Comparison of ENCODE assay signal across 8 mouse cellular contexts in genomic region chr3:108186098-108187047, GRCm38 (mm10). TPM values are rescaled to one million over a fixed set of nuclear protein-coding genes. Genes with fewer than 3 reads are reported as not detected.
DNase-seq lines count a peak whose midpoint lies in the region; ATAC-seq and TF ChIP-seq lines count a peak whose summit lies in the region.

Gene Amigo1, plus strand, starts transcription at chr3:108186335.

- H3K27ac ChIP-seq in cortical plate, adult 2 months (ENCODE audit: insufficient read depth, low read length): peak within 1 kb of the TSS; percentile 95
- no peak within 1 kb of the TSS for H3K27ac ChIP-seq in intestine, embryonic 16.5 days (ENCODE audit: low read length)
- H3K27ac ChIP-seq in liver, embryonic 11.5 days (ENCODE audit: low read depth, low read length): no peak within 1 kb of the TSS
- peak within 1 kb of the TSS; percentile 47; the same call in 1 of the 2 replicates for H3K27ac ChIP-seq in midbrain, postnatal 0 days (ENCODE audit: low read depth, low read length)

- peaks cover 16% of the 10 kb centered on the region for H3K4me1 ChIP-seq in cortical plate, adult 2 months (ENCODE audit: control insufficient read depth, insufficient read depth, low read length)
- H3K4me1 ChIP-seq in intestine, embryonic 16.5 days (ENCODE audit: control insufficient read depth, insufficient read depth, low read length): peaks cover 22% of the 10 kb centered on the region
- 0 out of 2 replicates have a peak, but pooled peaks cover 2% of the 10 kb centered on the region for H3K4me1 ChIP-seq in liver, embryonic 11.5 days (replicated peaks; ENCODE audit: control insufficient read depth, insufficient read depth, low read length)
- peaks cover 4% of the 10 kb centered on the region; the same call in 1 of the 2 replicates for H3K4me1 ChIP-seq in midbrain, postnatal 0 days (ENCODE audit: insufficient read depth, low read length)

- TF ChIP-seq POLR2A in cortical plate, adult 2 months (IDR thresholded peaks at IDR 0.05; ENCODE audit: extremely low read depth, insufficient read depth, low read length): no peak

- 3% methylated on average over 45 of the region's 100 CpGs for WGBS in intestine, embryonic 16.5 days
- WGBS in liver, embryonic 11.5 days: 2% methylated on average over 69 of the region's 100 CpGs
- WGBS in midbrain, postnatal 0 days: under 1% methylated on average over 51 of the region's 100 CpGs

- peak; percentile 46 to 62 for DNase-seq in B cell, adult 2 months
- peak; percentile 64 for DNase-seq in Muller cell, postnatal 12 days (ENCODE audit: inconsistent ontology term)
- DNase-seq in gonadal fat pad, adult 2 months (ENCODE audit: low read depth): no peak
- peak; percentile 66 for DNase-seq in liver, embryonic 11.5 days (ENCODE audit: low spot score)
- peak; percentile 63 for DNase-seq in midbrain, postnatal 0 days (ENCODE audit: low spot score)
- DNase-seq in urinary bladder, postnatal 10 days (ENCODE audit: low spot score): no peak

- ATAC-seq in intestine, embryonic 16.5 days: peak; percentile 79
- peak; percentile 62 for ATAC-seq in liver, embryonic 11.5 days (replicated peaks; ENCODE audit: low FRiP score)
- peak; percentile 64 for ATAC-seq in midbrain, postnatal 0 days (ENCODE audit: low FRiP score)

- H3K4me2 ChIP-seq in intestine, embryonic 16.5 days (ENCODE audit: low read depth, low read length): peak within 1 kb of the TSS; percentile 93
- peak within 1 kb of the TSS; percentile 94 for H3K4me2 ChIP-seq in liver, embryonic 11.5 days
- H3K4me2 ChIP-seq in midbrain, postnatal 0 days (ENCODE audit: low read depth, low read length, poor library complexity, severe bottlenecking): peak within 1 kb of the TSS; percentile 92

- TF ChIP-seq CTCF in cortical plate, adult 2 months (IDR thresholded peaks at IDR 0.05; ENCODE audit: extremely low read depth, insufficient read depth, low read length): no peak
- no peak for TF ChIP-seq CTCF in midbrain, postnatal 0 days (IDR thresholded peaks at IDR 0.05)

- H3K4me3 ChIP-seq in cortical plate, adult 2 months (ENCODE audit: insufficient read depth, low read length): peak within 1 kb of the TSS; percentile 61
- peak within 1 kb of the TSS; percentile 75 for H3K4me3 ChIP-seq in intestine, embryonic 16.5 days (ENCODE audit: low read length)
- peak within 1 kb of the TSS; percentile 68 for H3K4me3 ChIP-seq in liver, embryonic 11.5 days (ENCODE audit: low read depth, low read length)
- peak within 1 kb of the TSS; percentile 82 for H3K4me3 ChIP-seq in midbrain, postnatal 0 days (ENCODE audit: low read depth, low read length)

- no peaks in the 10 kb centered on the region for H3K9me3 ChIP-seq in intestine, embryonic 16.5 days (ENCODE audit: control insufficient read depth, low read length)
- no peaks in the 10 kb centered on the region for H3K9me3 ChIP-seq in liver, embryonic 11.5 days (ENCODE audit: control insufficient read depth, low read length)
- H3K9me3 ChIP-seq in midbrain, postnatal 0 days (ENCODE audit: low read length): no peaks in the 10 kb centered on the region

- no peaks in the 10 kb centered on the region for H3K27me3 ChIP-seq in intestine, embryonic 16.5 days (replicated peaks; ENCODE audit: control insufficient read depth, insufficient read depth, low read length)
- peaks cover 21% of the 10 kb centered on the region for H3K27me3 ChIP-seq in liver, embryonic 11.5 days (replicated peaks; ENCODE audit: control insufficient read depth, insufficient read depth, low read length)
- H3K27me3 ChIP-seq in midbrain, postnatal 0 days (ENCODE audit: insufficient read depth, low read length): no peaks in the 10 kb centered on the region

- H3K9ac ChIP-seq in intestine, embryonic 16.5 days (ENCODE audit: low read depth, low read length): peak within 1 kb of the TSS; percentile 77
- peak within 1 kb of the TSS; percentile 55 for H3K9ac ChIP-seq in liver, embryonic 11.5 days (ENCODE audit: low read depth, low read length)
- peak within 1 kb of the TSS; percentile 81 for H3K9ac ChIP-seq in midbrain, postnatal 0 days (replicated peaks; ENCODE audit: low read length, poor library complexity, severe bottlenecking)

- H3K36me3 ChIP-seq in intestine, embryonic 16.5 days (ENCODE audit: control insufficient read depth, insufficient read depth, low read length): no peaks in the 10 kb centered on the region
- no peaks in the 10 kb centered on the region for H3K36me3 ChIP-seq in liver, embryonic 11.5 days (ENCODE audit: control insufficient read depth, insufficient read depth, low read length)
- peaks cover 22% of the 10 kb centered on the region for H3K36me3 ChIP-seq in midbrain, postnatal 0 days (ENCODE audit: insufficient read depth, low read length)

RNA-seq across cellular contexts. Expression of gene Amigo1, which starts in this region (rescaled TPM):
- polyA plus RNA-seq in cortical plate, adult 2 months (2012; rRNA removed): 43.7 and 49.2 TPM in 2 replicates
- 15.5 and 16.7 TPM in 2 replicates for polyA plus RNA-seq in gonadal fat pad, adult 2 months (2012; rRNA removed)
- 2.2 and 2.5 TPM in 2 replicates for polyA plus RNA-seq in intestine, embryonic 16.5 days (2015; fragmentation: Nextera tagmentation; extraction: Ambion mirVana)
- polyA plus RNA-seq in liver, embryonic 11.5 days (2014; fragmentation: Nextera tagmentation; extraction: Ambion mirVana): 0.88 and 1.5 TPM in 2 replicates
- 35.5 and 37.8 TPM in 2 replicates for total RNA-seq in midbrain, postnatal 0 days (2014; rRNA removed)
- polyA plus RNA-seq in midbrain, postnatal 0 days (2015; fragmentation: Nextera tagmentation; extraction: Ambion mirVana): 12.2 and 12.6 TPM in 2 replicates

Comparison
In these comparisons a context has a peak if more than half of its experiments do, and no peak if none do; other contexts are left out.
1. DNase-seq: peak in B cell, adult 2 months (2 of 2), Muller cell, postnatal 12 days (single experiment), liver, embryonic 11.5 days (single experiment) and midbrain, postnatal 0 days (single experiment); none in gonadal fat pad, adult 2 months (single experiment) and urinary bladder, postnatal 10 days (single experiment).
2. H3K27ac ChIP-seq: peak in cortical plate, adult 2 months (single experiment) and midbrain, postnatal 0 days (single experiment); none in intestine, embryonic 16.5 days (single experiment) and liver, embryonic 11.5 days (single experiment).
3. Peak in every context shown above with its lines, with median percentiles within 50 percentile points of each other: H3K4me3 ChIP-seq, ATAC-seq, H3K4me2 ChIP-seq and H3K9ac ChIP-seq.